Mouse (Mus musculus): Measurements from ENCODE around the gene Mettl8. TPM values are rescaled to one million over a fixed set of nuclear protein-coding genes. Genes with fewer than 3 reads are reported as not detected.

Mettl8 gene
- total and polyA plus RNA-seq, 3 experiments, result 7.5 to 9.2 (median 7.8) TPM

GRCm38 (mm10) chr2:70953616-70954015 lies 101.8 kb downstream of the Mettl8 start:
- Histone ChIP-seq H3K4me1 (ENCODE audit: control insufficient read depth in 1 of 2, insufficient read depth in 2 of 2) (peaks cover 0 to 19% of the 10 kb centered on the region in 2 experiments; a peak in 2 of 4 replicates), H3K9me3 (replicated peaks; ENCODE audit: low read length) (no peaks in the 10 kb centered on the region), H3K79me2 (replicated peaks; ENCODE audit: control insufficient read depth, extremely low read depth, insufficient read depth, poor library complexity, severe bottlenecking) (no peaks in the 10 kb centered on the region), H3K4me2 (ENCODE audit: insufficient read depth, low read depth, poor library complexity, severe bottlenecking) (no peak overlapping the region), H3K27ac (ENCODE audit: insufficient read depth, low read depth) (no peak overlapping the region), H3K9ac (ENCODE audit: insufficient read depth, low read depth) (no peak overlapping the region), H3K4me3 (replicated peaks in 1 of 3; ENCODE audit: low read depth in 2 of 3, low read length in 2 of 3, poor library complexity in 1 of 3) (no peak overlapping the region), H3K36me3 (replicated peaks in 1 of 2; ENCODE audit: control insufficient read depth in 1 of 2, insufficient read depth in 1 of 2, low read length in 1 of 2) (no peaks in the 10 kb centered on the region), H3K27me3 (replicated peaks) (no peaks in the 10 kb centered on the region)
- TF ChIP-seq CTCF (conservative IDR thresholded peaks at IDR 0.05 in 1 of 2, IDR thresholded peaks at IDR 0.05 in 1 of 2; ENCODE audit: low read depth in 2 of 2, low read length in 2 of 2), result no peak
- TF ChIP-seq TBP (conservative IDR thresholded peaks at IDR 0.05; ENCODE audit: low read depth, low read length), result no peak
- no peak for TF ChIP-seq MYC (IDR thresholded peaks at IDR 0.05; ENCODE audit: low read depth, low read length)
- no peak for TF ChIP-seq USF1 (IDR thresholded peaks at IDR 0.05; ENCODE audit: low read depth, low read length)
- no peak for TF ChIP-seq ZNF384 (IDR thresholded peaks at IDR 0.05; ENCODE audit: low read depth, low read length)
- TF ChIP-seq POLR2A (IDR thresholded peaks at IDR 0.05; ENCODE audit: low read depth, low read length), result no peak
- TF ChIP-seq KAT2A (IDR thresholded peaks at IDR 0.05; ENCODE audit: insufficient replicate concordance, low read length), result no peak
- no peak for TF ChIP-seq ZMIZ1 (IDR thresholded peaks at IDR 0.05; ENCODE audit: low read depth, low read length)
- TF ChIP-seq POLR2AphosphoS2 (IDR thresholded peaks at IDR 0.05; ENCODE audit: low read depth, low read length), result no peak
- TF ChIP-seq E2F4 (IDR thresholded peaks at IDR 0.05; ENCODE audit: insufficient replicate concordance, low read depth, low read length), result no peak
- TF ChIP-seq MXI1 (IDR thresholded peaks at IDR 0.05; ENCODE audit: low read depth, low read length), result no peak
- no peak for TF ChIP-seq RCOR1 (conservative IDR thresholded peaks at IDR 0.05; ENCODE audit: low read depth, low read length)
- TF ChIP-seq MAX (IDR thresholded peaks at IDR 0.05; ENCODE audit: low read length), result no peak
- dilution Hi-C loops (cut with MboI; ENCODE audit: extremely low pct_ligation_motif_present, extremely low pct_unique_long_range_greater_than_20kb, low sequenced_read_pairs), result no loop called here
- no peak for DNase-seq (ENCODE audit: extremely low read depth)
- in situ Hi-C loops (cut with MboI; ENCODE audit: low pct_ligation_motif_present, low pct_unique_long_range_greater_than_20kb, low sequenced_read_pairs), result no loop called here

GRCm38 (mm10) chr2:70951944-70952343 lies 103.4 kb downstream of the Mettl8 start:
- H3K36me3 ChIP-seq (replicated peaks in 1 of 2; ENCODE audit: control insufficient read depth in 1 of 2, insufficient read depth in 1 of 2, low read length in 1 of 2), result no peaks in the 10 kb centered on the region
- no peak for DNase-seq (ENCODE audit: extremely low read depth)
- H3K4me1 ChIP-seq (ENCODE audit: control insufficient read depth in 1 of 2, insufficient read depth in 2 of 2), result peaks cover 0 to 14% of the 10 kb centered on the region in 2 experiments; a peak in 2 of 4 replicates
- H3K79me2 ChIP-seq (replicated peaks; ENCODE audit: control insufficient read depth, extremely low read depth, insufficient read depth, poor library complexity, severe bottlenecking), result no peaks in the 10 kb centered on the region
- H3K4me3 ChIP-seq (replicated peaks in 1 of 3; ENCODE audit: low read depth in 2 of 3, low read length in 2 of 3, poor library complexity in 1 of 3), result no peak overlapping the region
- no peaks in the 10 kb centered on the region for H3K9me3 ChIP-seq (replicated peaks; ENCODE audit: low read length)
- no peaks in the 10 kb centered on the region for H3K27me3 ChIP-seq (replicated peaks)
- H3K27ac ChIP-seq (ENCODE audit: insufficient read depth, low read depth), result no peak overlapping the region
- TF ChIP-seq MAX (IDR thresholded peaks at IDR 0.05; ENCODE audit: low read length) (no peak), EP300 (IDR thresholded peaks at IDR 0.05; ENCODE audit: low read length) (no peak), MXI1 (IDR thresholded peaks at IDR 0.05; ENCODE audit: low read depth, low read length) (no peak), NELFE (IDR thresholded peaks at IDR 0.05; ENCODE audit: low read depth, low read length) (no peak)
- no peak overlapping the region for H3K4me2 ChIP-seq (ENCODE audit: insufficient read depth, low read depth, poor library complexity, severe bottlenecking)
- dilution Hi-C loops (cut with MboI; ENCODE audit: extremely low pct_ligation_motif_present, extremely low pct_unique_long_range_greater_than_20kb, low sequenced_read_pairs) (no loop called here), in situ Hi-C loops (cut with MboI; ENCODE audit: low pct_ligation_motif_present, low pct_unique_long_range_greater_than_20kb, low sequenced_read_pairs) (no loop called here)
- H3K9ac ChIP-seq (ENCODE audit: insufficient read depth, low read depth), result no peak overlapping the region
